Mouse (Mus musculus) heart, adult 8-10 months (tissue): Measurements from ENCODE around the gene Ptpn6. TPM values are rescaled to one million over a fixed set of nuclear protein-coding genes. Genes with fewer than 3 reads are reported as not detected.

Source experiments
- microRNA-seq: library from miRNA; unstranded; fragments of <30 nt; microRNA quantifications from one replicate; pipeline ENCODE4 v1.2.0, GENCODE M21; 2022
- total RNA-seq, 4 experiments: library from RNA; stranded (reverse); gene quantifications; 2 replicates each; pipeline ENCODE4 v1.2.4; 2022

Gene Ptpn6
- total RNA-seq, 4 experiments from 2014 or later, result 2.0 to 5.7 (median 3.1) TPM

Small RNA genes within 50 kb of the gene (microRNA-seq; reads per million reads assigned to microRNA genes)
- gene Mir141, result 6.4 reads per million, percentile 16 among the genes with 10 or more reads in this experiment
- gene Mir200c, result 157 reads per million, percentile 65 among the genes with 10 or more reads in this experiment

Other genes starting within 250 kb of the Ptpn6 start
- gene C1rl, start 245.6 kb downstream of the Ptpn6 start, total RNA-seq, result 1 to 10 TPM; 1.1 to 2.1 (median 1.9) TPM
- 10 to 100 TPM; 11.2 to 14.1 (median 13.0) TPM for gene C1ra, start 226.3 kb downstream of the Ptpn6 start, total RNA-seq
- 10 to 100 TPM; 21.5 to 26.8 (median 24.0) TPM for gene C1s1, start 196.4 kb downstream of the Ptpn6 start, total RNA-seq
- gene C1rb, start 168.4 kb downstream of the Ptpn6 start, total RNA-seq, result 1 to 10 TPM; 1.3 to 3.0 (median 1.7) TPM
- under 1 TPM; 0.28 to 0.65 (median 0.48) TPM for gene C1s2, start 102.6 kb downstream of the Ptpn6 start, total RNA-seq
- gene Lpcat3, start 75.7 kb downstream of the Ptpn6 start, total RNA-seq, result 10 to 100 TPM; 38.8 to 39.9 (median 39.1) TPM
- 10 to 100 TPM; 64.4 to 81.5 (median 73.0) TPM for gene Emg1, start 26.5 kb downstream of the Ptpn6 start, total RNA-seq
- 100 to 1,000 TPM; 251 to 296 (median 279) TPM for gene Phb2, start 26.4 kb downstream of the Ptpn6 start, total RNA-seq
- gene Grcc10, start 2.7 kb upstream of the Ptpn6 start, total RNA-seq, result 100 to 1,000 TPM; 286 to 318 (median 310) TPM
- gene Gm45234, start 17.3 kb upstream of the Ptpn6 start, total RNA-seq, result under 1 TPM in 1 of 4 experiments, not detected in 3; 0.41 TPM
- gene Atn1, start 17.8 kb upstream of the Ptpn6 start, total RNA-seq, result 10 to 100 TPM; 40.9 to 48.2 (median 45.2) TPM
- 1 to 10 TPM; 3.2 to 6.1 (median 4.8) TPM for gene Eno2, start 31.0 kb upstream of the Ptpn6 start, total RNA-seq
- 1 to 10 TPM in 1 of 4 experiments, under 1 TPM in 2, not detected in 1; 0.37 to 1.2 (median 0.41) TPM for gene Lrrc23, start 41.0 kb upstream of the Ptpn6 start, total RNA-seq
- gene Spsb2, start 69.9 kb upstream of the Ptpn6 start, total RNA-seq, result 1 to 10 TPM; 2.0 to 5.8 (median 3.2) TPM
- gene Tpi1, start 75.6 kb upstream of the Ptpn6 start, total RNA-seq, result 1,000 to 10,000 TPM in 1 of 4 experiments, 100 to 1,000 TPM in 3; 893 to 1,022 (median 969) TPM
- gene Usp5, start 90.8 kb upstream of the Ptpn6 start, total RNA-seq, result 10 to 100 TPM; 72.5 to 79.7 (median 75.8) TPM
- 1 to 10 TPM in 1 of 4 experiments, under 1 TPM in 3; 0.14 to 1.4 (median 0.40) TPM for gene Cdca3, start 90.8 kb upstream of the Ptpn6 start, total RNA-seq
- 10 to 100 TPM; 11.6 to 18.4 (median 16.7) TPM for gene Gnb3, start 101.6 kb upstream of the Ptpn6 start, total RNA-seq
- 1 to 10 TPM; 8.0 to 9.7 (median 9.4) TPM for gene P3h3, start 119.0 kb upstream of the Ptpn6 start, total RNA-seq
- 1 to 10 TPM in 1 of 4 experiments, under 1 TPM in 3; 0.31 to 1.6 (median 0.74) TPM for gene Gpr162, start 125.3 kb upstream of the Ptpn6 start, total RNA-seq
- gene Cd4, start 149.5 kb upstream of the Ptpn6 start, total RNA-seq, result under 1 TPM; 0.19 to 0.54 (median 0.25) TPM
- under 1 TPM in 2 of 4 experiments, not detected in 2; 0.24 to 0.75 TPM for gene Lag3, start 173.0 kb upstream of the Ptpn6 start, total RNA-seq
- 100 to 1,000 TPM; 116 to 160 (median 152) TPM for gene Ptms, start 181.4 kb upstream of the Ptpn6 start, total RNA-seq
- 100 to 1,000 TPM; 177 to 202 (median 195) TPM for gene Mlf2, start 192.7 kb upstream of the Ptpn6 start, total RNA-seq
- gene Cops7a, start 226.8 kb upstream of the Ptpn6 start, total RNA-seq, result 100 to 1,000 TPM in 2 of 4 experiments, 10 to 100 TPM in 2; 98.1 to 109 (median 103) TPM